Mouse (Mus musculus) G1E (cell line): ENCODE results near the gene Ecel1.

Experiments used
- CTCF ChIP-seq: IDR thresholded peaks from 2 replicates; pipeline ENCODE4 v1.5.1; 2012; ENCODE audit warnings: low read depth, low read length, inconsistent platforms, mixed read lengths
- GATA1 ChIP-seq: IDR thresholded peaks from 2 replicates; pipeline ENCODE4 v1.6.1; 2012; ENCODE audit warnings: borderline replicate concordance, low read length, inconsistent platforms, mixed read lengths

- no peak for TF ChIP-seq CTCF
- no peak for TF ChIP-seq GATA1
Observed at GRCm38 (mm10) chr1:87106536-87106935, 49.8 kb downstream of the Ecel1 start.
